Mouse (Mus musculus): ENCODE measurements around the gene Kcnb1. TPM values are rescaled to one million over a fixed set of nuclear protein-coding genes. Genes with fewer than 3 reads are reported as not detected.
A peak's percentile ranks its signal among the peaks of the same experiment; 100 is the strongest.

The Kcnb1 gene
- polyA plus RNA-seq, 1 experiment from 2014 or later = 0.37 TPM

DNA sequence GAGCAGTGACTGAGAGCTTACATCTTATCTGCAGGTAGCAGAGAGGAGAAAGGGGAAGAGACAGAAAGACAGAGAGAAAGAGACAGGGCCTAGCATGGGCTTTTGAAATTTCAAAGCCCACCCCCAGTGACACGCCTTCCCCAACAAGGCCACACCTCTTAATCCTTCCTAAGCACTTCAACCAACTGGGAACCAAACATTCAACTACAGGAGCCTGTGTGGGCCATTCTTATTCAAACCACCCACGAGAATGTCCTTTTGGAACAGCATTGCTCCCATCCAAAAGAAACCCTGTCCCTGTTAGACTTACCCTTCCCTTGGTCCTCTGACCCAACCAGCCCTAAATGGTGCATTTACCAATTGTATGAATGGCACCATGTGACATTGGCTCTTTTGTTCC, 113.2 kb downstream of the Kcnb1 start:
- Histone ChIP-seq H3K27me3 (ENCODE audit: insufficient read depth, low read length) (no peaks in the 10 kb centered on the region), H3K4me3 (ENCODE audit: low read depth, low read length) (no peak overlapping the region), H3K27ac (ENCODE audit: low read depth) (no peak overlapping the region), H3K4me2 (no peak overlapping the region), H3K4me1 (ENCODE audit: insufficient read depth) (peaks cover 4% of the 10 kb centered on the region), H3K9ac (no peak overlapping the region), H3K9me3 (ENCODE audit: low read depth, low read length) (no peaks in the 10 kb centered on the region), H3K36me3 (ENCODE audit: insufficient read depth) (no peaks in the 10 kb centered on the region)
- ATAC-seq (ENCODE audit: insufficient read depth) = no peak
- TF ChIP-seq CTCF (IDR thresholded peaks at IDR 0.05; ENCODE audit: low read depth) = no peak
- no peak for DNase-seq
- WGBS = 77% methylated on average over 2 of the region's 2 CpGs

DNA sequence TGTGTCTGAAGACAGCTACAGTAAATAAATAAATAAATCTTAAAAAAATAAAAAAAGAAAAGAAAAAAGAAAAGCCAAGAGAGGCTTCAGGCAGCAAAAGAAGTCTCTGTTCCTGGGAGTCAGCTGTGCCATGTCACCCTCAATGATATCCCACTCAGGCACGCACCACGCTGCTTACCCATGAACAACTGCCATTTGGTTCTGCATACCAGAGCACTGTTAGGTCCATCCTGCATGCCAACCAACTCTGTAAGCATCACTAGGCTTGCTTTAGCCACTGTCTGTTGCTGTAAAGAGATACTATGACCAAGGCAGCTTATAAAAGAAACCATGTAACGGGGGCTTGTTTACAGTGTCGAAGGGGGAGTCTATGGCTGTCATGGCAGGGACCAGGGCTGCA, 113.6 kb downstream of the Kcnb1 start:
- no peak for DNase-seq
- Histone ChIP-seq H3K27me3 (ENCODE audit: insufficient read depth, low read length) (no peaks in the 10 kb centered on the region), H3K9me3 (ENCODE audit: low read depth, low read length) (no peaks in the 10 kb centered on the region), H3K4me2 (no peak overlapping the region), H3K4me3 (ENCODE audit: low read depth, low read length) (no peak overlapping the region), H3K36me3 (ENCODE audit: insufficient read depth) (no peaks in the 10 kb centered on the region), H3K4me1 (ENCODE audit: insufficient read depth) (peaks cover 4% of the 10 kb centered on the region), H3K27ac (ENCODE audit: low read depth) (no peak overlapping the region), H3K9ac (no peak overlapping the region)
- ATAC-seq (ENCODE audit: insufficient read depth) = no peak
- TF ChIP-seq CTCF (IDR thresholded peaks at IDR 0.05; ENCODE audit: low read depth) = no peak
- WGBS = 83% methylated on average over 4 of the region's 4 CpGs

DNA sequence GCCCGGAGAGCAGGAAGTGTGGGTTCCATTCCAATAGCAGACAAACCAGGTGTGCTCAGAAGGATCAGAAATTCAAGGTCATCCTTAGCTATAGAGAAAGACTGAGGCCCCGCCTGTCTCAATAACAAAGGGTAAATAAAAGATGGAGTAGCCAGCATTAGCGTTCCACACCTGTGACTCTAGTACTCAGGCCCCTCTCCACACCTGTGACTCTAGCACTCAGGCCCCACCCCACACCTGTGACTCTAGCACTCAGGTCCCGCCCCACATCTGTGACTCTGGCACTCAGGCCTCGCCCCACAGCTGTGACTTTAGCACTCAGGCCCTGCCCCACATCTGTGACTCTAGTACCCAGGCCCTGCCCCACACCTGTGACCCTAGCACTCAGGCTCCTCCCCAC, 115.4 kb downstream of the Kcnb1 start:
- Histone ChIP-seq H3K4me3 (ENCODE audit: low read depth, low read length) (no peak overlapping the region), H3K4me1 (ENCODE audit: insufficient read depth) (peaks cover 3% of the 10 kb centered on the region), H3K9me3 (ENCODE audit: low read depth, low read length) (no peaks in the 10 kb centered on the region), H3K9ac (no peak overlapping the region), H3K36me3 (ENCODE audit: insufficient read depth) (no peaks in the 10 kb centered on the region), H3K4me2 (no peak overlapping the region), H3K27me3 (ENCODE audit: insufficient read depth, low read length) (no peaks in the 10 kb centered on the region), H3K27ac (ENCODE audit: low read depth) (no peak overlapping the region)
- DNase-seq (no peak), ATAC-seq (ENCODE audit: insufficient read depth) (no peak)
- no peak for TF ChIP-seq CTCF (IDR thresholded peaks at IDR 0.05; ENCODE audit: low read depth)
- WGBS = 83% methylated on average over 5 of the region's 5 CpGs

DNA sequence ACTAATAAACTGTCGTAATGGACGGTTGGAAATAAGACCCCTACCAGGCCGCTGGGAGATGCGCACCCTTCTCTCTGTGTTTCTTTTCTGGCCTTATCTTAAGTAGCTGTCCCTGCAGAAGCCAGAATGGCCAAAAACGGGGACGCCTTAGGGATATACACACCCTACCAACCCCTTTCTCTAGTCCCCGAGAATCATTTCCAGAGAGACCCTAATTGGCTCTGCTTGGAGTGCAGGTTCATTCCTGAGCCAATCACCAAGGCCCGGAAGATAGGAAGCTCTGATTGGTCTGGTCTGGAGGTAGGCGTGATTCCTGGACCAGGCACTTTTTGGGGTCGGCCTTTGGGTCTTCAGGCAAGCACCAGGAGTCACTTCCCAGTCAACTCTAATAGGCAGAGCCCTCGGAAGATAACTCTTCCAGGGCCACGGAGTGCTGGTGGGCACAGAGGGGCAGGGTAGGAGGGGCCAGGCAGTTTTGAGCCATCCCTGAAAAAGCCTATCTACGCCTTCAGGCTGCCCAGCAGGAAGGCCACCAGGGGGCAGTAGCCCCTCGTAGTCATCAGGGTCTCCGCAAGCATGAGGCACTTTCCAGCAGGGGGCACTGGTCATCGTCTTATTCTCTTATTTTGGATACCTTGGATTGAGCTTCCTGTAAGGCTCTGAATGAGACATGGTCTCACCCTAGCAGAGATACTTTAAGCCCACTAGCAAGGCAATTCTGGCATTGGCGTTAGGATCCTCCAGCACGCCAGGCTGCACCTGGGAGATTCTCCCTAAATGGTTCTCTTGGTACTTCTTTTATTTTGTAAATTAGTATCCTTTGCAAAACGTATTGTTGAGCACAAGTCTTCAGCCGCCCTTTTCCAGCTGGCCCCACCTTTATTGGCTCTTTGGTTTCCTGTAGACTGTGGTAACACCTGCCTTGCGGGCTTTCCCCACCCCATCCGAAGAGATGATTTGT, 118.0 kb downstream of the Kcnb1 start:
- 8% methylated on average over 22 of the region's 22 CpGs for WGBS
- peak overlapping the region; percentile 38 for H3K4me3 ChIP-seq (ENCODE audit: low read depth, low read length)
- peak; percentile 99 for DNase-seq
- no peaks in the 10 kb centered on the region for H3K36me3 ChIP-seq (ENCODE audit: insufficient read depth)
- peak overlapping the region; percentile 49 for H3K9ac ChIP-seq
- no peaks in the 10 kb centered on the region for H3K4me1 ChIP-seq (ENCODE audit: insufficient read depth)
- peak; percentile 100 for TF ChIP-seq CTCF (IDR thresholded peaks at IDR 0.05; ENCODE audit: low read depth)
- peak; percentile 96 for ATAC-seq (ENCODE audit: insufficient read depth)
- H3K27ac ChIP-seq (ENCODE audit: low read depth) = no peak overlapping the region
- no peaks in the 10 kb centered on the region for H3K9me3 ChIP-seq (ENCODE audit: low read depth, low read length)
- H3K27me3 ChIP-seq (ENCODE audit: insufficient read depth, low read length) = no peaks in the 10 kb centered on the region
- peak overlapping the region; percentile 70 for H3K4me2 ChIP-seq

DNA sequence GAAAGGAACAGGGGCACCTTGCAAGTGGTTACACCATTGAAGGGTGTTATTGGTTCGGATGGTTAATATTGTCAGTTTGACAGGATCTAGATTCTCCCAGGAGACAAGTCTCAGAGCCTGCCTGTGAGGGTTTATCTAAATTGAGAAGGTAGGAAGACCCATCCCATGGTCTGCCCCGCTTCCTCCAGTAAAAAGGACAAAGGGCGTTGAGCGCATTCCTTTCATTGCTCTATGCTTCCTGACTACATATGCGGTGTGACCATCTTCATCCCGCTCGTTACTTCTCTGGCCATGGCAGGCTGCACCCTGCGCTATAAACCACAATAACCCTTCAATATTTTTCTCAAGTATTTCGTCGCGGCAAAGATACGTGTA, 118.7 kb downstream of the Kcnb1 start:
- Histone ChIP-seq H3K4me3 (ENCODE audit: low read depth, low read length) (peak overlapping the region; percentile 38), H3K9me3 (ENCODE audit: low read depth, low read length) (no peaks in the 10 kb centered on the region), H3K9ac (peak overlapping the region; percentile 46), H3K27me3 (ENCODE audit: insufficient read depth, low read length) (no peaks in the 10 kb centered on the region), H3K27ac (ENCODE audit: low read depth) (no peak overlapping the region), H3K36me3 (ENCODE audit: insufficient read depth) (peaks cover 5% of the 10 kb centered on the region; the same call in 1 of the 2 replicates), H3K4me1 (ENCODE audit: insufficient read depth) (no peaks in the 10 kb centered on the region), H3K4me2 (peak overlapping the region; percentile 70)
- WGBS = 14% methylated on average over 12 of the region's 12 CpGs
- TF ChIP-seq CTCF (IDR thresholded peaks at IDR 0.05; ENCODE audit: low read depth) = no peak
- ATAC-seq (ENCODE audit: insufficient read depth) (0 out of 2 replicates have a peak, but pooled peaks have one; percentile 2), DNase-seq (no peak)

DNA sequence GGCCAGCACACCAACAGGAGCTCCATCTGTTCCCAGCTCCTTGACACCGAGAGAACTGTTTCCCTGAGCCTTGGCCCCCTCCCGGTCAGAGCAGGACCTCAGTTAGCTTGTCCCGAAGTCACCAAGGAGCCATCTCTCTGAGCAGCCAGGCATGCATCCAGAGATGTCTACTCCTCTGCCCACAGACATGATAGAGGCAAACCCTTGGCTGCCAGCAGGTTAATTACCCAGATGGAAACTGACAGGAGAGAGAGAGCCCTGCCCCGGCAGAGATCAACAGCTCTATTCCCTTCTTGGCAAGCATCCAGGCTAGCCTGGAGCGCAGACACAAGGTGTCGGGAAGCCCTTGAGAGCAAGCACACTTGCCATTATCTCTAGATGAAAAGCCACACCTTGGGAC, 119.6 kb downstream of the Kcnb1 start:
- DNase-seq = peak; percentile 33
- no peak overlapping the region for H3K4me2 ChIP-seq
- H3K4me3 ChIP-seq (ENCODE audit: low read depth, low read length) = no peak overlapping the region
- WGBS = 47% methylated on average over 6 of the region's 6 CpGs
- no peak for ATAC-seq (ENCODE audit: insufficient read depth)
- H3K9ac ChIP-seq = no peak overlapping the region
- peaks cover 14% of the 10 kb centered on the region for H3K36me3 ChIP-seq (ENCODE audit: insufficient read depth)
- H3K9me3 ChIP-seq (ENCODE audit: low read depth, low read length) = no peaks in the 10 kb centered on the region
- H3K27me3 ChIP-seq (ENCODE audit: insufficient read depth, low read length) = no peaks in the 10 kb centered on the region
- TF ChIP-seq CTCF (IDR thresholded peaks at IDR 0.05; ENCODE audit: low read depth) = no peak
- no peaks in the 10 kb centered on the region for H3K4me1 ChIP-seq (ENCODE audit: insufficient read depth)
- no peak overlapping the region for H3K27ac ChIP-seq (ENCODE audit: low read depth)

DNA sequence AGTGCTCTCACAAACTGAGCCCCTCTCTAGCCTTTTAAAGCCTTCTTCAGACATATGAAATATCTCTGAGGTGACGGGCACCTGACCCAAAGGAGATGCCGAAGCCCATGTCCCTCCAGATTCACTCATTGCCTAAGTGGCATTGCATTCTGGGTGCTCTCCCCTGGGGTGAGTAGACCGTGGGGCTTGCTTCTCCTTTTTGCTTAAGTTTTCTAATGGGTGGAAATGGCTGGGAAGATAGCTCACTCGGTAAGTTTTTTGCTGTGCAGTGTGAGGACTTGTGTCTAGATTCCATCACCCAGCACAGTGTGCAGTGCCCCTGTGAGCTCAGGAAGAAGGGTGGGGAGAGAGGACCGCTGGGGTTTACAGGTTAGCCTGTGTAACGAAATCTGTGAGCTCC, 122.4 kb downstream of the Kcnb1 start:
- 34% methylated on average over 6 of the region's 6 CpGs for WGBS
- H3K27me3 ChIP-seq (ENCODE audit: insufficient read depth, low read length) = no peaks in the 10 kb centered on the region
- TF ChIP-seq CTCF (IDR thresholded peaks at IDR 0.05; ENCODE audit: low read depth) = no peak
- no peak overlapping the region for H3K9ac ChIP-seq
- H3K4me3 ChIP-seq (ENCODE audit: low read depth, low read length) = no peak overlapping the region
- 0 out of 2 replicates have a peak, but pooled peaks cover 4% of the 10 kb centered on the region for H3K4me1 ChIP-seq (ENCODE audit: insufficient read depth)
- no peaks in the 10 kb centered on the region for H3K9me3 ChIP-seq (ENCODE audit: low read depth, low read length)
- H3K36me3 ChIP-seq (ENCODE audit: insufficient read depth) = peaks cover 33% of the 10 kb centered on the region
- H3K4me2 ChIP-seq = no peak overlapping the region
- no peak overlapping the region; the same call in 1 of the 2 replicates for H3K27ac ChIP-seq (ENCODE audit: low read depth)
- DNase-seq = no peak
- ATAC-seq (ENCODE audit: insufficient read depth) = no peak

Data from lung, embryonic 14.5 days (tissue).